Mouse (Mus musculus): Measurements from ENCODE around the gene Ankrd23. TPM values are rescaled to one million over a fixed set of nuclear protein-coding genes. Genes with fewer than 3 reads are reported as not detected.

The Ankrd23 gene
- total and polyA plus RNA-seq, 3 experiments = 2.9 to 3.7 TPM; not detected in 1

GRCm38 (mm10) chr1:36525774-36526173, 10.9 kb downstream of the Ankrd23 start:
- no peaks in the 10 kb centered on the region for H3K9me3 ChIP-seq (replicated peaks; ENCODE audit: insufficient read depth, low read length)
- H3K9ac ChIP-seq (ENCODE audit: control insufficient read depth, low read depth, low read length, poor library complexity, severe bottlenecking) = no peak overlapping the region
- TF ChIP-seq ZMIZ1 (IDR thresholded peaks at IDR 0.05; ENCODE audit: low read depth, low read length) = no peak
- no peak for TF ChIP-seq USF1 (IDR thresholded peaks at IDR 0.05; ENCODE audit: low read depth, low read length)
- no peak for TF ChIP-seq NELFE (IDR thresholded peaks at IDR 0.05; ENCODE audit: low read depth, low read length)
- TF ChIP-seq UBTF (IDR thresholded peaks at IDR 0.05; ENCODE audit: borderline replicate concordance, insufficient read depth, low read depth, low read length) = no peak
- TF ChIP-seq EP300 (IDR thresholded peaks at IDR 0.05; ENCODE audit: low read depth in 1 of 2, low read length in 2 of 2) = no peak
- TF ChIP-seq JUND (IDR thresholded peaks at IDR 0.05; ENCODE audit: low read depth, low read length) = no peak
- TF ChIP-seq ELF1 (IDR thresholded peaks at IDR 0.05; ENCODE audit: low read depth, low read length) = no peak
- TF ChIP-seq CTCF (IDR thresholded peaks at IDR 0.05 in 2 of 3, conservative IDR thresholded peaks at IDR 0.05 in 1 of 3; ENCODE audit: control insufficient read depth in 1 of 3, insufficient read depth in 1 of 3, low read depth in 2 of 3, low read length in 3 of 3, poor library complexity in 1 of 3, severe bottlenecking in 1 of 3) = no peak
- no peak for TF ChIP-seq RAD21 (IDR thresholded peaks at IDR 0.05; ENCODE audit: low read depth, low read length)
- no peak for TF ChIP-seq E2F4 (IDR thresholded peaks at IDR 0.05; ENCODE audit: borderline replicate concordance, low read depth, low read length)
- H3K27me3 ChIP-seq (ENCODE audit: control insufficient read depth in 1 of 2, insufficient read depth in 2 of 2, low read length in 2 of 2) = no peaks in the 10 kb centered on the region
- no peaks in the 10 kb centered on the region for H3K79me2 ChIP-seq (ENCODE audit: control insufficient read depth, insufficient read depth, low read length, poor library complexity)
- H3K27ac ChIP-seq (ENCODE audit: control insufficient read depth, low read depth, low read length) = no peak overlapping the region
- H3K4me3 ChIP-seq (ENCODE audit: control insufficient read depth in 1 of 2, insufficient read depth in 1 of 2, low read depth in 2 of 2, low read length in 2 of 2) = no peak overlapping the region
- peaks cover 0 to 3% of the 10 kb centered on the region in 2 experiments; a peak in 1 of 4 replicates for H3K4me1 ChIP-seq (ENCODE audit: control insufficient read depth in 1 of 2, insufficient read depth in 2 of 2, low read length in 2 of 2)
- H3K36me3 ChIP-seq (ENCODE audit: control insufficient read depth in 1 of 2, insufficient read depth in 2 of 2, low read length in 2 of 2) = peaks cover 0 to 5% of the 10 kb centered on the region in 2 experiments; a peak in 2 of 4 replicates
- DNase-seq (ENCODE audit: low read depth, low spot score) = no peak

DNA sequence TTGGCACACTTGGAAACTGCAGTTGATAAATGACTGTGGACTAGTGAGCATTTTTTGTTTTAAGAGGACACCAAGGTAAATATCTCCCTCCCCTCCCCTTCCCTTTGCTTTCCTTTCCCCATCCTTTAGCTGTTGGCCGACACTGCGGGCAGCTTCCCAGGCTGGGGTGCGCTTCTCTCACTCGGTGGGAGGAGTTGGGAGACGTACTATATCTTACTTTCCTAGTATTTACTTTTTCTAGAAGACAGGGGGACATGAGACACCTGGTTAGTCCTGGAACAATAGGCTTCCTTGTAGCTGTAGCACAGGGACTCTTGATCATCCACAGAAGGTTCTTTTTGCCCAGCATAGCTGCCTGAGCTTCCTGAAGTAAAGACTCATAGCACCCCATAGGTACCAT, 12.6 kb downstream of the Ankrd23 start:
- TF ChIP-seq POLR2AphosphoS2 (IDR thresholded peaks at IDR 0.05; ENCODE audit: low read length) (no peak), POLR2AphosphoS5 (IDR thresholded peaks at IDR 0.05; ENCODE audit: borderline replicate concordance, low read depth, low read length) (no peak), RCOR1 (IDR thresholded peaks at IDR 0.05; ENCODE audit: low read depth, low read length) (no peak), TBP (IDR thresholded peaks at IDR 0.05; ENCODE audit: low read depth, low read length) (no peak), ZC3H11A (IDR thresholded peaks at IDR 0.05; ENCODE audit: low read depth, low read length) (no peak), MAFK (IDR thresholded peaks at IDR 0.05; ENCODE audit: borderline replicate concordance, low read depth, low read length) (no peak), ZKSCAN1 (IDR thresholded peaks at IDR 0.05; ENCODE audit: low read depth, low read length) (no peak), E2F4 (IDR thresholded peaks at IDR 0.05; ENCODE audit: borderline replicate concordance, low read depth, low read length) (no peak), ETS1 (IDR thresholded peaks at IDR 0.05; ENCODE audit: low read depth, low read length) (no peak), HCFC1 (IDR thresholded peaks at IDR 0.05; ENCODE audit: low read depth, low read length) (no peak), NRF1 (IDR thresholded peaks at IDR 0.05; ENCODE audit: insufficient read depth, low read depth, low read length, poor library complexity, severe bottlenecking) (no peak)
- Histone ChIP-seq H3K36me3 (ENCODE audit: control insufficient read depth in 1 of 2, insufficient read depth in 2 of 2, low read length in 2 of 2) (peaks cover 0 to 5% of the 10 kb centered on the region in 2 experiments; a peak in 2 of 4 replicates), H3K9me3 (replicated peaks; ENCODE audit: insufficient read depth, low read length) (no peaks in the 10 kb centered on the region), H3K4me1 (ENCODE audit: control insufficient read depth in 1 of 2, insufficient read depth in 2 of 2, low read length in 2 of 2) (peaks cover 0 to 3% of the 10 kb centered on the region in 2 experiments; a peak in 1 of 4 replicates), H3K79me2 (ENCODE audit: control insufficient read depth, insufficient read depth, low read length, poor library complexity) (no peaks in the 10 kb centered on the region), H3K27me3 (ENCODE audit: control insufficient read depth in 1 of 2, insufficient read depth in 2 of 2, low read length in 2 of 2) (no peaks in the 10 kb centered on the region), H3K4me3 (ENCODE audit: control insufficient read depth in 1 of 2, insufficient read depth in 1 of 2, low read depth in 2 of 2, low read length in 2 of 2) (no peak overlapping the region), H3K9ac (ENCODE audit: control insufficient read depth, low read depth, low read length, poor library complexity, severe bottlenecking) (no peak overlapping the region), H3K27ac (ENCODE audit: control insufficient read depth, low read depth, low read length) (no peak overlapping the region)
- no peak for DNase-seq (ENCODE audit: low read depth, low spot score)

All from MEL (cell line).